Mouse (Mus musculus): Measurements from ENCODE around the gene Ngef.
A peak's percentile ranks its signal among the peaks of the same experiment; 100 is the strongest.

The Ngef gene

DNA sequence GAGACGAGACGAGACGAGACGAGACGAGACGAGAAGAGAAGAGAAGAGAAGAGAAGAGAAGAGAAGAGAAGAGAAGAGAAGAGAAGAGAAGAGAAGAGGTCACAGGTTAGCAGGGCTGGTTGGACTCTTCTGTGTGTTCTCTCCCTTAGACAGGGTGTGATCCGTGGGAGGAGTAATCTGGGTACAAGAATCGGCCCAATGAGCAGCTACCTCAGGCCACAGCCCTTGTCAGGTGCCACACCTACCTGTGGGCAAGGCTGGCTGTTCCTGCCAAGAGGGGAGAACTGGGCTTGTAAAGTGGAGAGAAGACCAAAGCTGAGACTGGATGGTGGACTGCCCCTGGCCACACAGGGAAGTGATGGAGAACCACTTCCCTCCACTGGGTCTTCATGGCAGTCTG is 7.9 kb downstream of the Ngef start:
- no peak for DNase-seq (ENCODE audit: low spot score in 2 of 2)

GRCm38 (mm10) chr1:87562967-87563366 is 10.7 kb downstream of the Ngef start:
- DNase-seq (ENCODE audit: low spot score in 2 of 2), result no peak

DNA sequence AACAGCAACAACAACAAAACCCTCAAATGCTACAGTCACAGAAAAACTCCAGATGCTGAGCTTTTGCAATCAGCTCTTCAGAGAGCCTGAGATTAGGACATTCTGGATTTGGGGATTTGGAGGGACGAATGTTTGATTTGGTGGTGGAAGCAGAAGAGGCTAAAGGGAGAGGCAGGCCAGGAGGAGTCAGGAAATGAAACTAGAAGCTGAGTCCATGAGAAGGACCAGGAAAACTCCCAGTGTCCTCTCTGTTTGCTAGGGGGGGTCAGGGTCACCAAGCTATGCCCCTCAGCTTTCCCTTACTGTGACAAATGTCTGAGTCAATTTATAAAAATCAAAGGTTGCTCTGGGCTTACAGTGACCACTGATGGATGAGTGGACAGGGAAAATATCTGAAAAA is 20.1 kb downstream of the Ngef start:
- no peak for DNase-seq (ENCODE audit: low spot score in 2 of 2)

DNA sequence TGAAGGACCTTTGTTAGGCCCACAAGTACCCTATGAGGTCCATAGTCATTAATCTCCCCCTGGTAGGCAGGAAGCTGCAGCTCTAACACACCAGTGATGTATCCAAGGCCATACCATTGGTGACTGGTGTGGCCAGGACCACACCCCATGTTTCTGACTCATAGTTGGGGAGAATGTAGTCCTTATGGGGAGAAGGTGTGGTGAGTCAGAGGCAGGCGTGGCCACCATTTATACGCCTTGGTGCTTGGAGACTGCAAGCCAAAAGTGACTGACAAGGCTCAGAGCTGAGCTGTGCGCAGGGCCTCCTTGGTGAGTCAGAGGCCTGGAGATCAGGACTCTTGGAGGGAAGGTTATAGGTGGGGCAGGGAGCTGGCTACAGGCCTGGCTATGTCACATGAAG is 22.7 kb downstream of the Ngef start:
- DNase-seq (ENCODE audit: low spot score in 2 of 2), result no peak

GRCm38 (mm10) chr1:87541614-87542013 is 32.1 kb downstream of the Ngef start:
- DNase-seq (ENCODE audit: low spot score in 2 of 2), result peak in 1 of 2 experiments; percentile 26

- no peak for DNase-seq (ENCODE audit: low spot score in 2 of 2)
These were observed 36.7 kb downstream of the Ngef start for GRCm38 (mm10) chr1:87537008-87537407.

DNA sequence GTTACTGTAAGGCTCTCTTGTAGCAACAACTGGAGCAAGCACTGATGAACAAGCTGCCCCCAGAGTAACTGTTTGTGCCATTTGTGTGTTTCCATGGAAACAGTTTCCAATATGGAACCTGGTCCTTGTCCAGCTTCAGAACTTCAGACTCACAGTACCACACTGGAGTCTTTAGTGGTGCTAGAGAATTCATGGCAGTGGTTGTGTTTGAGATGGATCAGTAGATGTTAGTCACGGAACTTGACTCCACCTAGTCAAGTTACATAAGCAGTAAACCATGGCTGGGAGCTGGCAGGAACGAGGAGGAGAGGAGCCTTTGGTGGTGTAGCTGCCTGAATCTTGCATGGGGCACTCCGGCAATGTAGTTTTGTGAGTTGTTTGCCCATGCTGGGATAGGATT is 39.6 kb downstream of the Ngef start:
- DNase-seq (ENCODE audit: low spot score in 2 of 2), result no peak

DNA sequence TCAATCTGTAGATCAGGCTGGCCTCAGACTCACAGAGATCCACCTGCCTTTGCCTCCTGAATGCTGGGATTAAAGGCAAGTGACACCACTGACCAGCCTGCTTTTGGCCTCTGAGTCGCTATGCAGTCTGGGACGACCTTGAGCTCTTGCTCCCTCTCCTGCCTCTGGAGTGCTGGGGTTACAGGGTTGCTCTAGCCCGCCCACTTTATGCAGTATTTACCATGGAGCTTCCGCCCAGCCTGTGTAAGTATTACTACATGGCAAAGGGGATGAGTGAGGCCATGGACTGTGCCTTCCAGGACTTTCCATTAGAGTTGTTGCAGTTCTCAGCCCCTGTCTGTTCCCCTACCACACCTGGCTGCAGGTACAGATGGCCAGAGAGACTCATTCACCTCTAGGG is 41.3 kb downstream of the Ngef start:
- DNase-seq (ENCODE audit: low spot score in 2 of 2), result no peak

GRCm38 (mm10) chr1:87527191-87527590 is 46.5 kb downstream of the Ngef start:
- DNase-seq (ENCODE audit: low spot score in 2 of 2), result no peak

- no peak for DNase-seq (ENCODE audit: low spot score in 2 of 2)
These were observed 48.6 kb downstream of the Ngef start for GRCm38 (mm10) chr1:87525041-87525440.

GRCm38 (mm10) chr1:87521523-87521922 is 52.1 kb downstream of the Ngef start:
- no peak for DNase-seq (ENCODE audit: low spot score in 2 of 2)

- DNase-seq (ENCODE audit: low spot score in 2 of 2), result no peak
These were observed 53.2 kb downstream of the Ngef start for GRCm38 (mm10) chr1:87520467-87520866.

DNA sequence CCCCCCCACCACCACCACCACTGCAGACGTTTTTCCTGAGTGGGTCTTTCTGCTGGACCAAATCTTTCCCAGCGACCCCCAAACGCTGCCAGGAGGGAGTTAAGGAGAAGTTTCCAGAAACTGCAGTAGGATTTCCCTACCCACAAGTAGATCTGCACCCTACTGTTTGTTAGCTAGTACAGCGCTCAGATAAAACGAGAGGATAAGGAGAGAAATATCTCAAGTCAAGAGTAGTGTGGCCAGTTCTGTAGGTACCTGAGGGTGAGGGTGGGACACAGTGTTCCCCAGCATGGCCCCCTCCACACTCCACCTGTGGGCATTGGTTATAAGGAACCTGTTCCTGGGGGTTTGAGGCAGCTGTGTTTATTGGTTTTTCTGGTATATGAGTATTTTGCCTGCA is 62.8 kb downstream of the Ngef start:
- DNase-seq (ENCODE audit: low spot score in 2 of 2), result no peak

DNA sequence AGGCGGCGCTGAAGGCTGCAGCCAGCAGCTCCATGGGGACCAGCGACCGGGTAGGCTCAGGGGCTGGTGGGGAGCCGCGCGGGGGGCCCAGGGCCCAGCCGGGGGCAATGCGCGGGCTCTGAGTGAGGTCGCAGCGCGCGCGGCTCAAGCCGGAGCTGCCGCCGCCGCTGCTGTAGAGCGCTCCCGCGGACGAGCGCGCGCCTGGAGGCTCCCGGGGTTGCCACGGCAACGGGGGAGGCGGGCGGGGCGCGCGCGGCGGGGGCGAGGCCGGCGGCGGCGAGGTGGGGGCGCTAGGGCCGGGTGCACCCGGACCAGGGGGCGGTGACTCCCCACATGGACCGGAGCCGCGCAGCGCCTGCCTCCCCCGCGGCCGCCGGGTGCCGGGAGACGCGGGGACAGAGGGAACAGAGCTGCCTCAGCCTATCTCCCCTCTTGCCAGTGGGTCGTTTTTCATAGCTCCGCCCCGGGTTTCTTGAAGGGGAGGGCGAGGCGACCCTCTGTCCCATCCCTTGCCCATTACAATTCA is 63.4 kb downstream of the Ngef start:
- DNase-seq (ENCODE audit: low spot score in 2 of 2), result peak; percentile 49 to 52

- DNase-seq (ENCODE audit: low spot score in 2 of 2), result no peak
These were observed 64.0 kb downstream of the Ngef start, which contains the start of gene Neu2 for GRCm38 (mm10) chr1:87509561-87510165. TSS of gene Neu2 (plus strand) at chr1:87509889.

- no peak for DNase-seq (ENCODE audit: low spot score in 2 of 2)
These were observed 64.8 kb downstream of the Ngef start for GRCm38 (mm10) chr1:87508591-87509560.

DNA sequence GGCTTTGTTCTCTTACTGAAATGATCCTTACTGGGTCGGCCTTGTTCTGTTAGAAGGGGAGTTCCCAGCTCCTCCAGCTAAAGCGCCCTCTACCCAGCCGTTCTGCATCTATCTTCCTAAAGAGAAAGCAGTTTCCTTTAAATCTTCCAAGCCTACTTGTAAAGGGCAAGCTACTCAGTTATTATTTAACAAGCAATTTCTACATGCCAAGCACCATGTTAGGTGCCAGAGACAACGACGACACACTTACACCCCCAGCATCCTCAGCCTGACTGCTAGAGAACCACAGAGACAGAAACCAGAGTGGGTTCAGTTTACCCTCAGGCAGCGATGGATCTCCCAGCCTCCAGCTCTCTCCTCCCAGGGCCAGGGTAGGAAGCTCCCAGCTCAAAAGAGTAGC is 65.8 kb downstream of the Ngef start:
- no peak for DNase-seq (ENCODE audit: low spot score in 2 of 2)

- no peak for DNase-seq (ENCODE audit: low spot score in 2 of 2)
These were observed 68.1 kb downstream of the Ngef start for GRCm38 (mm10) chr1:87505524-87505923.

DNA sequence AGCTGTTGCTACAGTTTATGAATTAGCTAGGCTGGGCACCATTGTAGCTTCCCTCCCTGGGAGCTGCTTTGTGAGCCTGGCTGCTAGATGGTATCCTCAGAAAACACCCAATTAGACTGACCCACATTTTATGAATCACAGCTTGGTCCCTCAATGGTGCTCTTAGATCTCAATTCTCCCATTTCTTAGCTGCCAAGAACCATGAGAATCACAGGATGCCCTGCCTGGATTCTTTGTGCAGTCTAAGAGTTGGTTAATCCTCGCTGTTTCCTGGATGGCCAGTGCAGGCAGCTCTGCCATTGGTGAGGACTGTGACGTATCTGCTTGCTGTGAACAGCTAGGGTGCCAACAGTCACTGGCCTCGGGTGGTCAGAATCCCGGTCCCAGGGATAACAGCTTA is 80.1 kb downstream of the Ngef start:
- no peak for DNase-seq (ENCODE audit: low spot score in 2 of 2)

DNA sequence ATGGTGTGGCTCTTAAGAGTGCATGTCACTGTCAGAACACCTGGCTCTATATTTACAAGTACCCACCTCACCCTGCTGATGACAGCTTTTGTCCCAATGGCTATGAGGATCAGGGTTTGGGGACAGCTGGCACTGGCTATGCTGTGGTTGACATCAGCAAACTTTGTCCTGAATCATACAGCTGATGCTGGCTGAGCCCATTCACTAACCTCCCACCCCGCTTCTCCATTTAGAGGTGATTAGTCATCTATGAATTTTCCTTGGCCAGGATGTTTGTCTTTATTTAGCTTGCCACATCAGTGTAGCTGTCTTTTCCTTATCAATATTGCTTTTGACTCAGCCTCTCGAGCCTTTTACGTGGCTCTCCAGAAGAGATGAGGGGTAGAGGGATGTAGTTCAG is 81.4 kb downstream of the Ngef start:
- no peak for DNase-seq (ENCODE audit: low spot score in 2 of 2)

- peak; percentile 73 to 78 for DNase-seq (ENCODE audit: low spot score in 2 of 2)
These were observed 87.3 kb downstream of the Ngef start for GRCm38 (mm10) chr1:87486386-87486785.

- DNase-seq (ENCODE audit: low spot score in 2 of 2), result no peak
These were observed 91.1 kb downstream of the Ngef start for GRCm38 (mm10) chr1:87482546-87482945.
